Mouse (Mus musculus): Measurements from ENCODE around the gene Tomm20l. TPM values are rescaled to one million over a fixed set of nuclear protein-coding genes. Genes with fewer than 3 reads are reported as not detected.
"Not testable (repeated sequence)": the region's sequence is repeated elsewhere in the genome, so short reads cannot be mapped to it uniquely, and the experiment has no call there.

Tomm20l gene
- total RNA-seq (2014; rRNA removed): not detected in 2 replicates
- not detected in 2 replicates for polyA plus RNA-seq (2012; rRNA removed)

DNA sequence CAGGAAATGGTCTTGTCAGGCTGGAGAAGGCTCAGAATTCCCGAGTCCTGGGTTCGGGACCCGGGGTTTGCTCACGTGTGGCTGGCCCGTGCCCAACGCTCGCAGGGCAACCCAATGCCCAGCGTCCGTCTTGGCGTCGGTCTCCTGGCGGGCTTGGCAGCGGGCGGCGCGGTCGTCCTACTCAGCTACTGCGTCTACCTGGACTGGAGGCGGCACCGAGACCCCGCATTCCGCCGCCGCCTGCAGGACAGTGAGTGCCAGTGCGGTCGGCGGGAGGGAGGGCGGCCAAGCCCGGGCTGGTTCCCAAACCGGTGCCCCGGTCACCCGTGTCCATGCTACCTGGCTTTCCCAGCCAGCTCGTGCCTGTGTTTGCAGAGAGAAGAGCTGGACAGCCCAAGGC, at the start of gene Tomm20l:
Tomm20l (plus strand) TSS at position 98 of the 400 bp plus-strand sequence.
- no peaks in the 10 kb centered on the region for H3K4me1 ChIP-seq (ENCODE audit: control insufficient read depth, insufficient read depth, low read length)
- H3K4me3 ChIP-seq (ENCODE audit: insufficient read depth, low read depth, low read length): peak within 1 kb of the TSS; percentile 36; the same call in 1 of the 2 replicates
- no peaks in the 10 kb centered on the region for H3K79me2 ChIP-seq (ENCODE audit: control insufficient read depth, insufficient read depth, low read length)
- no peaks in the 10 kb centered on the region for H3K36me3 ChIP-seq (ENCODE audit: control insufficient read depth, insufficient read depth, low read length)
- no peaks in the 10 kb centered on the region for H3K27me3 ChIP-seq (ENCODE audit: control insufficient read depth, insufficient read depth, low read length)
- no peak within 1 kb of the TSS for H3K27ac ChIP-seq (replicated peaks; ENCODE audit: insufficient read depth, low read depth, low read length)
- DNase-seq (ENCODE audit: extremely low read depth, low read depth, low spot score): peak; percentile 61
- WGBS: 7% methylated on average over 33 of the region's 33 CpGs
- peak within 1 kb of the TSS; percentile 65 for H3K9ac ChIP-seq (ENCODE audit: low read depth, low read length)
- TF ChIP-seq POLR2A (IDR thresholded peaks at IDR 0.05; ENCODE audit: extremely low read depth, insufficient read depth, low read length) (no peak), CTCF (IDR thresholded peaks at IDR 0.05; ENCODE audit: low read depth, low read length) (peak; percentile 44)

DNA sequence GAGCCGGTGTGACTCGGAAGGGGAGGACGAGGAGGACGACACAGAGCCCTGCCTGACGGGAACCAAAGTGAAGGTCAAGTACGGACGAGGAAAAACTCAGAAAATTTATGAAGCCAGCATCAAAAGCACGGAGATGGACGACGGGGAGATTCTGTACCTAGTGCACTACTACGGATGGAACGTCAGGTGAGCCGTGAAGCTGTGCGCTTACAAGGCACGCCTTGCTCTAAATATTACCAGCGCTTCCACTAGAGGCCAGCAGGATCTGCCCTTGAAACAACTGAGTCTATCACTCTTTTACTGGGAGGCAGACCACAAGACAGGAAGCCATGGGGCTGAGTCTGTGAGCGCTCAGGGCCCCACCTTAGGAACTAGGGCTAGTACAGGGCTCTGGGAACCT, 41.4 kb upstream of the Tomm20l start:
- TF ChIP-seq CTCF (IDR thresholded peaks at IDR 0.05; ENCODE audit: low read depth, low read length) (no peak), POLR2A (IDR thresholded peaks at IDR 0.05; ENCODE audit: extremely low read depth, insufficient read depth, low read length) (no peak)
- Histone ChIP-seq H3K79me2 (ENCODE audit: control insufficient read depth, insufficient read depth, low read length) (no peaks in the 10 kb centered on the region), H3K9ac (ENCODE audit: low read depth, low read length) (no peak overlapping the region), H3K4me1 (ENCODE audit: control insufficient read depth, insufficient read depth, low read length) (no peaks in the 10 kb centered on the region), H3K27ac (replicated peaks; ENCODE audit: insufficient read depth, low read depth, low read length) (no peak overlapping the region), H3K4me3 (ENCODE audit: insufficient read depth, low read depth, low read length) (no peak overlapping the region), H3K36me3 (ENCODE audit: control insufficient read depth, insufficient read depth, low read length) (peaks cover 71% of the 10 kb centered on the region), H3K27me3 (ENCODE audit: control insufficient read depth, insufficient read depth, low read length) (no peaks in the 10 kb centered on the region)
- DNase-seq (ENCODE audit: extremely low read depth, low read depth, low spot score): no peak
- WGBS: 96% methylated on average over 17 of the region's 17 CpGs

DNA sequence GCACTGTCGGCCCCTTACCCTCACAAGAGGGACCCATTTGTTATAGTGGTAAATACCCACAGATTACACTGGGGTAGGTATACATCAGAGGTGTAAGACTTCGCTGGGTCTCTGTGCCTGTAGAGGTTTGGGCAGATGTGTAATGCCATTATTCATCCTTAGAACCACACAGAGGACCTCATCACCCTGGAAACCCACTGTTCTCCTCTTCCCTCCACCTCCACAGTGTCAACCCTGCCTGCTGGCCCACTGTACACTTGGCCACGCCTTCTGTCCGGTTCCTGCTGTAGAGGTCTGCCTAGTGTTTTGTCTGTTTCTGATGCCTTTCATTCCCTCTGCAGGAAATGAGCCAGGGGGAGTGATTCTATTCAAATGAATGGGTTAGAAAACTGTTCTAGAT, 39.2 kb upstream of the Tomm20l start:
- H3K4me1 ChIP-seq (ENCODE audit: control insufficient read depth, insufficient read depth, low read length): no peaks in the 10 kb centered on the region
- H3K27me3 ChIP-seq (ENCODE audit: control insufficient read depth, insufficient read depth, low read length): no peaks in the 10 kb centered on the region
- H3K36me3 ChIP-seq (ENCODE audit: control insufficient read depth, insufficient read depth, low read length): peaks cover 74% of the 10 kb centered on the region
- DNase-seq (ENCODE audit: extremely low read depth, low read depth, low spot score): no peak
- H3K79me2 ChIP-seq (ENCODE audit: control insufficient read depth, insufficient read depth, low read length): no peaks in the 10 kb centered on the region
- H3K4me3 ChIP-seq (ENCODE audit: insufficient read depth, low read depth, low read length): no peak overlapping the region
- WGBS: 93% methylated on average over 4 of the region's 4 CpGs
- no peak overlapping the region for H3K9ac ChIP-seq (ENCODE audit: low read depth, low read length)
- H3K27ac ChIP-seq (replicated peaks; ENCODE audit: insufficient read depth, low read depth, low read length): no peak overlapping the region
- no peak for TF ChIP-seq CTCF (IDR thresholded peaks at IDR 0.05; ENCODE audit: low read depth, low read length)
- no peak for TF ChIP-seq POLR2A (IDR thresholded peaks at IDR 0.05; ENCODE audit: extremely low read depth, insufficient read depth, low read length)

DNA sequence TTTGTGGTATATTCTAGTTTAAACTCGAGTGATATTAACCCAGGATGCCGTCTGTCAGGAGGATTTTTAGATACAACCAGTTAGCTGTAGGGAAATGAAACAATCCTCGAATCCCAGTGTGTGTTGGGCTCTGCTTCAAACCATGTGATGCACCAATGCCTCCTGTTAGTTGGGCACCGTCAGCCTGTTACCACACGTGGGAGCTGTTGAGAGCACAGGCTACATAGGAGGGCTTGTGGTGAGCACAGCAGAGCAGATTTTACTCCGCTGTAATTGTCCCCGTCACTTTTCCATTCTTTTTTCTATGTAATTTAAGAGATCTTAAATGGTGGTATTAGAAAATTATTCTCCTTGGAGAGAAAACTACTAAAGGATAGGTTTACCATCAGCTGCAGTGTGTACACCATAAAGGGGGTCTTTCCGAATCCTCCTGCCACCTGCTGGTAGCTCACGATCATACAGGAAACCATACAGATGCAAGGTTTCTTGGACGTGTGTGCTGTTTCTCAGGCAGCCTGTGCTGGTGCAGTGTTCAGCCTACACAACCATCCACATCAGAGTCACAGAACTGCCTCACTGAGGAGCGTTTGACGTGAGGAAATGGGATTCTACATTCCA, 38.0 kb upstream of the Tomm20l start:
- Histone ChIP-seq H3K36me3 (ENCODE audit: control insufficient read depth, insufficient read depth, low read length) (peaks cover 63% of the 10 kb centered on the region), H3K27ac (replicated peaks; ENCODE audit: insufficient read depth, low read depth, low read length) (no peak overlapping the region), H3K27me3 (ENCODE audit: control insufficient read depth, insufficient read depth, low read length) (no peaks in the 10 kb centered on the region), H3K4me3 (ENCODE audit: insufficient read depth, low read depth, low read length) (no peak overlapping the region), H3K4me1 (ENCODE audit: control insufficient read depth, insufficient read depth, low read length) (no peaks in the 10 kb centered on the region), H3K79me2 (ENCODE audit: control insufficient read depth, insufficient read depth, low read length) (no peaks in the 10 kb centered on the region), H3K9ac (ENCODE audit: low read depth, low read length) (no peak overlapping the region)
- TF ChIP-seq POLR2A (IDR thresholded peaks at IDR 0.05; ENCODE audit: extremely low read depth, insufficient read depth, low read length) (no peak), CTCF (IDR thresholded peaks at IDR 0.05; ENCODE audit: low read depth, low read length) (peak; percentile 26; the same call in 1 of the 2 replicates)
- no peak for DNase-seq (ENCODE audit: extremely low read depth, low read depth, low spot score)
- WGBS: 73% methylated on average over 12 of the region's 12 CpGs

DNA sequence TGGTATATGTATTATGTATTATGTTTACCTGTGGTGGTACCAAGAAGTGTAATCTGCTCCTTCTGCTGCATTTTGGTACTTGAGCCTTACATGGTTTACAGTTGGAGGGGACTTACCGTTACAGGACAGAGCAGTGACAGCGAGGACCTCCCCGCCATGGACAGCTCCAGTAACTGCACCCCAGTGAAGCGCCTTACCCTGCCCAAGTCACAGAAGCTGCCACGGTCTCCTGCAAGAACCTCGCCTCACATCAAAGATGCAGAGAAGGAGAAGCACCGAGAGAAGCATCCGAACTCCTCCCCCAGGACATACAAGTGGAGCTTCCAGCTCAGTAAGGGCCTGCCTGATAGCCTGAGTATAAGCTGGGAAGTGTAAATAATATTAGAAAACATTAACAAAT, 24.9 kb upstream of the Tomm20l start:
- no peak overlapping the region for H3K9ac ChIP-seq (ENCODE audit: low read depth, low read length)
- no peaks in the 10 kb centered on the region for H3K4me1 ChIP-seq (ENCODE audit: control insufficient read depth, insufficient read depth, low read length)
- DNase-seq (ENCODE audit: extremely low read depth, low read depth, low spot score): no peak
- no peaks in the 10 kb centered on the region for H3K27me3 ChIP-seq (ENCODE audit: control insufficient read depth, insufficient read depth, low read length)
- no peak overlapping the region for H3K27ac ChIP-seq (replicated peaks; ENCODE audit: insufficient read depth, low read depth, low read length)
- peaks cover 25% of the 10 kb centered on the region for H3K36me3 ChIP-seq (ENCODE audit: control insufficient read depth, insufficient read depth, low read length)
- H3K4me3 ChIP-seq (ENCODE audit: insufficient read depth, low read depth, low read length): no peak overlapping the region
- H3K79me2 ChIP-seq (ENCODE audit: control insufficient read depth, insufficient read depth, low read length): no peaks in the 10 kb centered on the region
- 97% methylated on average over 8 of the region's 8 CpGs for WGBS
- TF ChIP-seq CTCF (IDR thresholded peaks at IDR 0.05; ENCODE audit: low read depth, low read length): no peak
- TF ChIP-seq POLR2A (IDR thresholded peaks at IDR 0.05; ENCODE audit: extremely low read depth, insufficient read depth, low read length): no peak

DNA sequence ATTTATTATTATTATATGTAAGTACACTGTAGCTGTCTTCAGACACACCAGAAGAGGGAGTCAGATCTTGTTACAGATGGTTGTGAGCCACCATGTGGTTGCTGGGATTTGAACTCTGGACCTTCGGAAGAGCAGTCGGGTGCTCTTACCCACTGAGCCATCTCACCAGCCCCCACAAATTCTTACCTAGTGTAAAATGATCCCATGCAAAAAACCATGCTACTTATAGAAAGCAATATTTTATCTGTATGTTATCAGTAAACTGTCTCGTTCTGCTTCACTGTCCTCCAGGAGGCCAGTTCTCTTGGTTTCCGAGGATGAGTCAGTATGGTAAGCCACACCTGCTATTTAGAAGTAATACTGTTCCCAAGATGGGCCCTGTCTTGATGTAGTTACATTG, 7.0 kb upstream of the Tomm20l start:
- not testable (repeated sequence) for H3K79me2 ChIP-seq (ENCODE audit: control insufficient read depth, insufficient read depth, low read length); DNase-seq (ENCODE audit: extremely low read depth, low read depth, low spot score); H3K4me3 ChIP-seq (ENCODE audit: insufficient read depth, low read depth, low read length); H3K36me3 ChIP-seq (ENCODE audit: control insufficient read depth, insufficient read depth, low read length); H3K9ac ChIP-seq (ENCODE audit: low read depth, low read length); H3K27me3 ChIP-seq (ENCODE audit: control insufficient read depth, insufficient read depth, low read length); H3K4me1 ChIP-seq (ENCODE audit: control insufficient read depth, insufficient read depth, low read length); H3K27ac ChIP-seq (replicated peaks; ENCODE audit: insufficient read depth, low read depth, low read length)
- WGBS: 82% methylated on average over 4 of the region's 4 CpGs

All from liver, adult 2 months (tissue).